Mouse (Mus musculus) small intestine, adult 10 weeks (tissue): ENCODE data around the gene Larp1. TPM values are rescaled to one million over a fixed set of nuclear protein-coding genes. Genes with fewer than 3 reads are reported as not detected.

ENCODE experiments used
- polyA plus RNA-seq: library from polyadenylated mRNA; stranded (reverse); fragments of 350-450 nt; fragmentation: Illumina TruSeq; extraction: RNeasy Lipid Tissue Mini Kit (QIAGEN cat#74804); gene quantifications from one replicate; pipeline ENCODE4 v1.2.3, GENCODE M21; 2014; ENCODE audit warnings: low replicate concordance

The Larp1 gene
- polyA plus RNA-seq: 14.3 TPM

GRCm38 (mm10) chr11:58009051-58009515 lies at the start of gene Larp1:
TSS of gene Larp1 (plus strand) at chr11:58009064.

GRCm38 (mm10) chr11:58093021-58093528 lies 84.2 kb downstream of the Larp1 start, which contains the start of gene Gm12248:
TSS of gene Gm12248 (minus strand) at chr11:58093134.

GRCm38 (mm10) chr11:58103697-58104306 lies 94.9 kb downstream of the Larp1 start, which contains the start of gene Cnot8:
TSS of gene Cnot8 (plus strand) at chr11:58104153.

Other genes starting within 250 kb of the Larp1 start
- 5.0 TPM for gene Sap30l, start 207.4 kb upstream of the Larp1 start, polyA plus RNA-seq
- 1.9 TPM for gene Hand1, start 176.2 kb upstream of the Larp1 start, polyA plus RNA-seq
- gene Gm12248, start 84.1 kb downstream of the Larp1 start, polyA plus RNA-seq: not detected
- gene Cnot8, start 95.1 kb downstream of the Larp1 start, polyA plus RNA-seq: 16.6 TPM
- 1.6 TPM for gene Gemin5, start 159.5 kb downstream of the Larp1 start, polyA plus RNA-seq
- 20.5 TPM for gene Mrpl22, start 162.6 kb downstream of the Larp1 start, polyA plus RNA-seq
- gene Igtp, start 190.5 kb downstream of the Larp1 start, polyA plus RNA-seq: 31.3 TPM
- 23.6 TPM for gene Irgm2, start 190.6 kb downstream of the Larp1 start, polyA plus RNA-seq